Mouse (Mus musculus): ENCODE results near the gene Btbd35f10. TPM values are rescaled to one million over a fixed set of nuclear protein-coding genes. Genes with fewer than 3 reads are reported as not detected.

Gene Btbd35f10
- not detected in 2 replicates for polyA plus RNA-seq (2012; rRNA removed)

DNA sequence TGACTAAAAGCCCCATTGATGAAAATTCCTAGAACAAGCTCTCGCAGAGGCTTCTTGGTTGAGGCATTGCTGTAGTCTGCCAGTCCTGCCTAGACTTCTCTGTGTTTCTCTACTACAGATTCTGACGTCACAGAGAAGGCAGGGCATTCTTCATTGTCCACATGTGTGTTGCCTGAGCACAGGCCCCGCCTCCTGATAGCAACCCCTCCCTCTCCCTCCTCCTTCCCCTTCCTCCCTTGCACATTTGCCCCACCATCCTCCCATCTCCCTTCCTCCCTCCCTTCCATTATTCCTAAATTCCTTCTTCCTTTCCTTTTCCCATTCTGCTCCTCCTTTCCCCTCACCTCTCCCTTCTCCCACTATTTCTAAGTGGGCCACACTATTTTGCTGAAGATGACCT lies at the start of gene Btbd35f10:
Btbd35f10 (minus strand) TSS at position 101 of the 400 bp plus-strand sequence.

Other genes starting within 250 kb of the Btbd35f10 start
- gene Btbd35f18, start 52.7 kb downstream of the Btbd35f10 start, polyA plus RNA-seq (2012; rRNA removed), result not detected in 2 replicates
- not detected in 2 replicates for gene Btbd35f16, start 204.1 kb upstream of the Btbd35f10 start, polyA plus RNA-seq (2012; rRNA removed)